Mouse (Mus musculus): Measurements from ENCODE around the gene Slc12a6. TPM values are rescaled to one million over a fixed set of nuclear protein-coding genes. Genes with fewer than 3 reads are reported as not detected.
"Not testable (repeated sequence)": the region's sequence is repeated elsewhere in the genome, so short reads cannot be mapped to it uniquely, and the experiment has no call there.

Slc12a6 gene
- polyA plus RNA-seq, 1 experiment: 49.1 TPM

GRCm38 (mm10) chr2:112272909-112273308 is 7.3 kb downstream of the Slc12a6 start:
- DNase-seq: no peak
- WGBS: 88% methylated on average over 2 of the region's 2 CpGs
- Histone ChIP-seq H3K4me3 (replicated peaks; ENCODE audit: extremely low read depth, low read depth, low read length) (no peak overlapping the region), H3K4me1 (ENCODE audit: control insufficient read depth, insufficient read depth, low read length) (peaks cover 3% of the 10 kb centered on the region; the same call in 1 of the 2 replicates)
- TF ChIP-seq CTCF (IDR thresholded peaks at IDR 0.05; ENCODE audit: insufficient read depth, low read length) (no peak), POLR2A (IDR thresholded peaks at IDR 0.05; ENCODE audit: borderline replicate concordance, extremely low read depth, low read depth, low read length) (no peak)

GRCm38 (mm10) chr2:112273474-112273873 is 7.8 kb downstream of the Slc12a6 start:
- 80% methylated on average over 6 of the region's 6 CpGs for WGBS
- peaks cover 3% of the 10 kb centered on the region; the same call in 1 of the 2 replicates for H3K4me1 ChIP-seq (ENCODE audit: control insufficient read depth, insufficient read depth, low read length)
- no peak for DNase-seq
- H3K4me3 ChIP-seq (replicated peaks; ENCODE audit: extremely low read depth, low read depth, low read length): no peak overlapping the region
- TF ChIP-seq POLR2A (IDR thresholded peaks at IDR 0.05; ENCODE audit: borderline replicate concordance, extremely low read depth, low read depth, low read length): no peak
- no peak for TF ChIP-seq CTCF (IDR thresholded peaks at IDR 0.05; ENCODE audit: insufficient read depth, low read length)

- Histone ChIP-seq H3K4me1 (ENCODE audit: control insufficient read depth, insufficient read depth, low read length) (no peaks in the 10 kb centered on the region; the same call in 1 of the 2 replicates), H3K4me3 (replicated peaks; ENCODE audit: extremely low read depth, low read depth, low read length) (no peak overlapping the region)
- WGBS: 86% methylated on average over 3 of the region's 3 CpGs
- TF ChIP-seq POLR2A (IDR thresholded peaks at IDR 0.05; ENCODE audit: borderline replicate concordance, extremely low read depth, low read depth, low read length): no peak
- TF ChIP-seq CTCF (IDR thresholded peaks at IDR 0.05; ENCODE audit: insufficient read depth, low read length): no peak
- no peak for DNase-seq
Observed at GRCm38 (mm10) chr2:112276870-112277269, 11.2 kb downstream of the Slc12a6 start.

DNA sequence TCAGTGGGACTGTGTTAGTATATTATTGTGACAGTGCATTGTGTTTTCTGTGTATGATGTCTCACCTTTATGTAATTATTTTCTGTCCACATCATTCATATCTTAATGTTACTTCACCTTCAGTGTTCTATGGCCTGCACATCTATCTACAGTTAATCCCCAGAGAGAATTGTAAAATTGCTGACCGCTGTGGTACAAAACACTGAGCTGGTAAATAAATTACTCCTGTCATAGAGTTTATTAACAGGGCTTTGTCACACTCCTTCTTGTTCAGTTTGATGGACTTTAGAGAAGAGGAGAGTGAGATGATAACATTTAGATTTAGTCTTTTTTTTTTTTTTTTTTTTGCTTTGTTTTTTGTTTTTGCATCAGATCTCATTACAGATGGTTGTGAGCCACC is 17.2 kb downstream of the Slc12a6 start:
- WGBS: 96% methylated on average over 1 of the region's 1 CpGs
- DNase-seq: no peak
- TF ChIP-seq CTCF (IDR thresholded peaks at IDR 0.05; ENCODE audit: insufficient read depth, low read length) (no peak), POLR2A (IDR thresholded peaks at IDR 0.05; ENCODE audit: borderline replicate concordance, extremely low read depth, low read depth, low read length) (no peak)
- H3K4me1 ChIP-seq (ENCODE audit: control insufficient read depth, insufficient read depth, low read length): no peaks in the 10 kb centered on the region; the same call in none of the 2 replicates
- no peak overlapping the region for H3K4me3 ChIP-seq (replicated peaks; ENCODE audit: extremely low read depth, low read depth, low read length)

DNA sequence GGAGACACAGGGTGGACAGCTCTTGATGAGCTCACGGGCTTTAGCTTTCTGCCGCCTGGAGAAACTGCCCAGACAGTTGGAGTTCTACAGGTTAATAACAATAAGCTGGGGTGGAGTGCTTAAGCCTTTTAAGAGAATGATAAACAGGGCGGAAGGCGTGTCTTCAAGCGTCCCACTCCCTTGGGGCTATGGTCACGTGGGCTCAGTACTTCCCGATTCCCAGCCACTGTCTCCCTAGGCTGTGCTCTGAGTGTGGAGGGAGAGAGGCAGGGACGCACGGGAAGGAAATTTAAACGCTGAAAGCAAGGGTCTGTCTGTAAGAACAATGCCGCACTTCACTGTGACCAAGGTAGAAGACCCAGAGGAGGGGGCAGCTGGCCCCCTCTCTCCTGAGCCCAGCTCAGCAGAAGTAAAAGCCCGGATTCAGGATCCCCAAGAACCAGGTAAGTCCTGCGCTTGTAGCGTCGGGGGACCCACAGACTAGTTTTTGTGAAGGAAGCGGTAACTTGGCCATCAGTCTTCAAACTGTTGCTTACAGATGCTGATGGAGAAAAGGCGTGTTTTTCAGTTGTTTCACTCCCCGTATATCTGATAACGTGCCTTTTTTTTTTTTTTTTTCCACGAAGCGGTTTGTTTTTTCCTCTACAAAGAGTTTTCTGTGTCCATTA is 18.9 kb downstream of the Slc12a6 start:
- TF ChIP-seq POLR2A (IDR thresholded peaks at IDR 0.05; ENCODE audit: borderline replicate concordance, extremely low read depth, low read depth, low read length): peak; percentile 73; the same call in 1 of the 2 replicates
- TF ChIP-seq CTCF (IDR thresholded peaks at IDR 0.05; ENCODE audit: insufficient read depth, low read length): no peak
- peak; percentile 68 for DNase-seq
- Histone ChIP-seq H3K4me3 (replicated peaks; ENCODE audit: extremely low read depth, low read depth, low read length) (peak overlapping the region; percentile 72), H3K4me1 (ENCODE audit: control insufficient read depth, insufficient read depth, low read length) (no peaks in the 10 kb centered on the region; the same call in 1 of the 2 replicates)
- WGBS: 7% methylated on average over 21 of the region's 21 CpGs

- H3K4me1 ChIP-seq (ENCODE audit: control insufficient read depth, insufficient read depth, low read length): no peaks in the 10 kb centered on the region; the same call in 1 of the 2 replicates
- WGBS: 48% methylated on average over 6 of the region's 6 CpGs
- TF ChIP-seq POLR2A (IDR thresholded peaks at IDR 0.05; ENCODE audit: borderline replicate concordance, extremely low read depth, low read depth, low read length) (no peak), CTCF (IDR thresholded peaks at IDR 0.05; ENCODE audit: insufficient read depth, low read length) (no peak)
- DNase-seq: no peak
- H3K4me3 ChIP-seq (replicated peaks; ENCODE audit: extremely low read depth, low read depth, low read length): peak overlapping the region; percentile 72
Observed at GRCm38 (mm10) chr2:112285031-112285390, 19.4 kb downstream of the Slc12a6 start.

DNA sequence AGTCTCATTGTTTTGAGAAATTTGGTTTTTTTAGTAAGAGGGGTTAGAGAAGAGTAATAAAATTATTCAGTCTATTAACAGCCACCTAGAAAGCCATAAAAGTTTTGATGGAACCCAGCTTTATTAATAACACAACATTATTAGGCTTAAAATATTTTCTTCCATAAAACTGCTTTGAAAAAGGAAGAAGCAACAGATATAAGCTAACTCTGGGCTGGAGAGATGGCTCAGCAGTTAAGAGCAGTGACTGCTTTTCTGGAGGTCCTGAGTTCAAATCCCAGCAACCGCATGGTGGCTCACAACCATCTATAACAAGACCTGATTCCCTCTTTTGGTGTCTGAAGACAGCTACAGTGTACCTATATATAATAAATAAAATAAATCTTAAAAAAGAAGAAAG is 20.4 kb downstream of the Slc12a6 start:
- not testable (repeated sequence) for DNase-seq; H3K4me3 ChIP-seq (replicated peaks; ENCODE audit: extremely low read depth, low read depth, low read length); H3K4me1 ChIP-seq (ENCODE audit: control insufficient read depth, insufficient read depth, low read length)
- WGBS: 96% methylated on average over 1 of the region's 1 CpGs

DNA sequence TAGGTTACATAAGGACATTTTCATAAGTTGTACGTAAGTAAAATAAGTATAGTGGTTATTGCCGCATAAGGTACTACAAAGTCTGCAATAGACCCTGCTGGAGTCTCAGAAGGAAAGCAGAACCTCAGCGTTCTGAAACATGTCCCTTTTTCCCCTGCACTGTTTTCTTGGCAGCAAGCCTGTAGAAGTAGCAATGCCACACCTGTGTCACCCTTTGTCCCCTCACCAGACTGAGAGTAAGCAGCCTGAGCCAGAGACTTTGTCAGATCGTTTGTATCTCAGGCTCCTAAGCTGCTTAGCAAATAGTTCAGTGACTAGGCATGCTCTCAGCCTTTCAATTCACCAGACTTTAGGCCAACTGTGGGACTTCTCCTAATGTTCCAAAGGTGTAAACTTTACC is 21.4 kb downstream of the Slc12a6 start:
- no peak overlapping the region for H3K4me3 ChIP-seq (replicated peaks; ENCODE audit: extremely low read depth, low read depth, low read length)
- WGBS: 53% methylated on average over 4 of the region's 4 CpGs
- no peak for DNase-seq
- TF ChIP-seq CTCF (IDR thresholded peaks at IDR 0.05; ENCODE audit: insufficient read depth, low read length) (no peak), POLR2A (IDR thresholded peaks at IDR 0.05; ENCODE audit: borderline replicate concordance, extremely low read depth, low read depth, low read length) (no peak)
- H3K4me1 ChIP-seq (ENCODE audit: control insufficient read depth, insufficient read depth, low read length): no peaks in the 10 kb centered on the region; the same call in 1 of the 2 replicates

DNA sequence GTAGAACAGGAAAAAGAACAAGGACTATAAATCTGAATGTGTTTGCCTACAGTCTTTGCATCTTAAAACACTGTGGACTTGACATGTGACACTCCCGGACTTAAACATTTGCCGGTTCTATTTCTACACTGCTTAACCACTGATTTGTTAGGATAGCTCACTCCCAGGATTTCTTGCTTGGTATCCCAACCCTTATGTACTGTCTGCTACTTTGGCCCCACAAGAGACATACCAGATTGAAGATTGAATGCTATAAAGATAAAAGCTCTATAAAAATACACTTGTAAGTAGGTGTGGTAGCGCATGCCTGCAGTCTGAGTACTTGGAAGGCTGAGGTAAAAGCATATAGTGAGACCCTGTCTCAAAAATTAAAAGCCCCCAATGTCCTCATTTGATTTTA is 23.9 kb downstream of the Slc12a6 start:
- no peak for TF ChIP-seq CTCF (IDR thresholded peaks at IDR 0.05; ENCODE audit: insufficient read depth, low read length)
- TF ChIP-seq POLR2A (IDR thresholded peaks at IDR 0.05; ENCODE audit: borderline replicate concordance, extremely low read depth, low read depth, low read length): no peak
- 86% methylated on average over 3 of the region's 3 CpGs for WGBS
- H3K4me1 ChIP-seq (ENCODE audit: control insufficient read depth, insufficient read depth, low read length): no peaks in the 10 kb centered on the region; the same call in none of the 2 replicates
- DNase-seq: no peak
- H3K4me3 ChIP-seq (replicated peaks; ENCODE audit: extremely low read depth, low read depth, low read length): no peak overlapping the region

DNA sequence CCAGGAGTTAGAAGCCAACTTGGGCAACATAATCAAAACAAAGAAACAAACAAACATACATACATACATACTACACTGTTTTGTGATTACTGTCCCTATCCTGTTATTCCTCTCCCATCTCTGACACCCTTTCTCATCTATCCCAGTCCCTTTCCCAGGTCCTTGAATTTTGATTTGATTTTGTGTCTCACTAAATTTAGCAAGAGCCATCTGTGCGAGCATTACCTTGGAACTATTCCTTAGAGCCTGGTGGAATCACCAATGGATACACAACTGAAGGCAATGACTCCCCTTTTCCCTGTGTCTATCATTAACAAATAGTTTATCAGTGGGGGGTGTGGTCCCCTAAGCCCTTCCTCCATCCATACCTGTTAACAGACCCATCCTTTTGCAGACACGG is 27.2 kb downstream of the Slc12a6 start:
- WGBS: 86% methylated on average over 2 of the region's 2 CpGs
- Histone ChIP-seq H3K4me3 (replicated peaks; ENCODE audit: extremely low read depth, low read depth, low read length) (no peak overlapping the region), H3K4me1 (ENCODE audit: control insufficient read depth, insufficient read depth, low read length) (no peaks in the 10 kb centered on the region; the same call in 1 of the 2 replicates)
- no peak for DNase-seq
- TF ChIP-seq POLR2A (IDR thresholded peaks at IDR 0.05; ENCODE audit: borderline replicate concordance, extremely low read depth, low read depth, low read length) (no peak), CTCF (IDR thresholded peaks at IDR 0.05; ENCODE audit: insufficient read depth, low read length) (no peak)

Measured in lung, adult 2 months (tissue).